Mouse (Mus musculus): ENCODE measurements at regions not wholly inside any gene's neighbourhood (a gene's known extent, or its start where the extent isn't known, plus 50 kb on each side); places are given as distances from the start of the nearest gene placed in this dataset.

DNA sequence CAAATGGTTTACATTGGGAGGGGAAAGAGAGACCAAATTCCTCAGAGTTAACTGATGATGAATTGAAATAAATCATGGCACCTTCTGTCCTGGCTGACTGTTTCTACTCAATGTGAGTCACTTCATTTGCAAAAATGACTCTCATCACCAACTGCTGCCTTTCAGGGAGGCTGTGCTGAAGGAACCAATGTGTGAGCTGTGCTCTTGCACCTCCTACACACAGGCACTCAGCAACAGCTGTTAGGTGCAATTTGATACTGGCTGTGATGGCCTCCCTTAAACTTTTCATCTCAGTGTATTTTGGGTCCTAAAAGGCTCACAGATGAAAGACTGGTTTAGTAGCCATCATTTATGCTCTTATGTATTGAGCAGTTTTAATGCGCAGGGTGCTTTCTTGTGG is 209.0 kb upstream of the Gm49339 start:
- Histone ChIP-seq H3K27ac (ENCODE audit: low read depth, low read length) (no peak overlapping the region), H3K4me1 (ENCODE audit: control insufficient read depth, insufficient read depth, low read length) (no peaks in the 10 kb centered on the region), H3K27me3 (ENCODE audit: control insufficient read depth, insufficient read depth, low read length) (no peaks in the 10 kb centered on the region)

GRCm38 (mm10) chr10:51278195-51278594 is 202.2 kb upstream of the Gm49339 start:
- H3K9me3 ChIP-seq (ENCODE audit: control insufficient read depth, low read length): no peaks in the 10 kb centered on the region
- 46% methylated on average over 2 of the region's 2 CpGs for WGBS
- H3K27me3 ChIP-seq (ENCODE audit: control insufficient read depth, insufficient read depth, low read length): no peaks in the 10 kb centered on the region
- H3K27ac ChIP-seq (ENCODE audit: low read depth, low read length): no peak overlapping the region
- H3K36me3 ChIP-seq (ENCODE audit: control insufficient read depth, insufficient read depth, low read length): no peaks in the 10 kb centered on the region
- no peak overlapping the region for H3K9ac ChIP-seq (ENCODE audit: low read depth, low read length)
- no peak overlapping the region for H3K4me3 ChIP-seq (ENCODE audit: low read length)
- no peaks in the 10 kb centered on the region for H3K4me1 ChIP-seq (ENCODE audit: control insufficient read depth, insufficient read depth, low read length)
- no peak for ATAC-seq (ENCODE audit: low FRiP score, low TSS enrichment)
- no peak overlapping the region for H3K4me2 ChIP-seq (replicated peaks; ENCODE audit: low read depth, low read length)

More for the DNA sequence above, 209.0 kb upstream of the Gm49339 start:
- WGBS: 73% methylated on average over 1 of the region's 1 CpGs
- Histone ChIP-seq H3K4me2 (replicated peaks; ENCODE audit: low read depth, low read length) (no peak overlapping the region), H3K9me3 (ENCODE audit: control insufficient read depth, low read length) (no peaks in the 10 kb centered on the region), H3K9ac (ENCODE audit: low read depth, low read length) (no peak overlapping the region), H3K4me3 (ENCODE audit: low read length) (no peak overlapping the region), H3K36me3 (ENCODE audit: control insufficient read depth, insufficient read depth, low read length) (no peaks in the 10 kb centered on the region)
- ATAC-seq (ENCODE audit: low FRiP score, low TSS enrichment): peak; percentile 89

- H3K4me3 ChIP-seq (ENCODE audit: low read length): no peak overlapping the region
- H3K27me3 ChIP-seq (ENCODE audit: control insufficient read depth, insufficient read depth, low read length): no peaks in the 10 kb centered on the region
- 86% methylated on average over 1 of the region's 1 CpGs for WGBS
- H3K4me2 ChIP-seq (replicated peaks; ENCODE audit: low read depth, low read length): no peak overlapping the region
- ATAC-seq (ENCODE audit: low FRiP score, low TSS enrichment): no peak
- no peak overlapping the region for H3K9ac ChIP-seq (ENCODE audit: low read depth, low read length)
- H3K9me3 ChIP-seq (ENCODE audit: control insufficient read depth, low read length): no peaks in the 10 kb centered on the region
- no peak overlapping the region for H3K27ac ChIP-seq (ENCODE audit: low read depth, low read length)
- no peaks in the 10 kb centered on the region for H3K4me1 ChIP-seq (ENCODE audit: control insufficient read depth, insufficient read depth, low read length)
- no peaks in the 10 kb centered on the region for H3K36me3 ChIP-seq (ENCODE audit: control insufficient read depth, insufficient read depth, low read length)
Observed at GRCm38 (mm10) chr10:51282451-51282850, 198.0 kb upstream of the Gm49339 start.

DNA sequence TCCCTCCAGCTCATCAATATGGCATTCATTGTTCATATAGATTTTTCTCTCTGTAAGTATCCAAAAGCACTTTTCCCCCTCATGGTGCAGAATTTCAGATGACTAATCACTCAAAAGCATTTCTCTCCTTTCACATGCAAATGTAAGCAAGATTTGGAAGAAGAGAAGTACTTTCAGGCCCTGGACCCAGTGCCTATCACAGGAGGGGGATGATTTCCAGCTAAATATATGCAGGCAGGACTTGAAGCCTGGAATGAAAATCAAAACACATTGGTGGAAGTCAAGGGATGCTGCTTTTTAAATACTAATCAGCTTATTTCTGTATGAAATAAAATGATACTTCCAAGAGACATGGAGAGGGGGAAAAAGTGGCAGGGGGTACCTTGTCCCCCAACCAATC is 195.9 kb upstream of the Gm49339 start:
- Histone ChIP-seq H3K36me3 (ENCODE audit: control insufficient read depth, insufficient read depth, low read length) (no peaks in the 10 kb centered on the region), H3K4me1 (ENCODE audit: control insufficient read depth, insufficient read depth, low read length) (no peaks in the 10 kb centered on the region), H3K9me3 (ENCODE audit: control insufficient read depth, low read length) (no peaks in the 10 kb centered on the region), H3K4me2 (replicated peaks; ENCODE audit: low read depth, low read length) (no peak overlapping the region), H3K9ac (ENCODE audit: low read depth, low read length) (no peak overlapping the region), H3K27me3 (ENCODE audit: control insufficient read depth, insufficient read depth, low read length) (no peaks in the 10 kb centered on the region), H3K27ac (ENCODE audit: low read depth, low read length) (no peak overlapping the region), H3K4me3 (ENCODE audit: low read length) (no peak overlapping the region)
- no peak for ATAC-seq (ENCODE audit: low FRiP score, low TSS enrichment)

DNA sequence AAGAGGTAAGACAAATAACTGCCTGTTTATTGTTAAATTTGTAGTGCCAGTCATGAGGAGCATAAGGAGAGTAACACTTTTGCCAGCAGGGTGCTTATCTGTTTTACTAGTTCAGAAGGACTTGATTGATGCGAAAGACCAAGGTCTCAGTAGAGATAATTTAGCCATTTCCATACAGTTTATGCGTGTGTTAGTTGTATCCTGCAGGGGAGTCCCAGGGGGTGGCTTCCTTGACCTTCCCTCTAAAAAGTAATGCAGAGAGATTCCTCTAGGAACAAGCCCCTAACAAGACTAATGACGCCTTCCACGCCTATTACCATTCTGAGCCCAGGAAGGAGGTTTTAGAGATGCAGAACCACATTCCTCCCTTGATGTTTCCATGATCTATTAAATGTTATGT is 192.6 kb upstream of the Gm49339 start:
- H3K27me3 ChIP-seq (ENCODE audit: control insufficient read depth, insufficient read depth, low read length): no peaks in the 10 kb centered on the region
- no peaks in the 10 kb centered on the region for H3K9me3 ChIP-seq (ENCODE audit: control insufficient read depth, low read length)
- no peak for ATAC-seq (ENCODE audit: low FRiP score, low TSS enrichment)
- H3K4me1 ChIP-seq (ENCODE audit: control insufficient read depth, insufficient read depth, low read length): no peaks in the 10 kb centered on the region
- H3K4me3 ChIP-seq (ENCODE audit: low read length): no peak overlapping the region
- 47% methylated on average over 4 of the region's 4 CpGs for WGBS
- no peak overlapping the region for H3K9ac ChIP-seq (ENCODE audit: low read depth, low read length)
- H3K36me3 ChIP-seq (ENCODE audit: control insufficient read depth, insufficient read depth, low read length): no peaks in the 10 kb centered on the region
- no peak overlapping the region for H3K27ac ChIP-seq (ENCODE audit: low read depth, low read length)
- H3K4me2 ChIP-seq (replicated peaks; ENCODE audit: low read depth, low read length): no peak overlapping the region

DNA sequence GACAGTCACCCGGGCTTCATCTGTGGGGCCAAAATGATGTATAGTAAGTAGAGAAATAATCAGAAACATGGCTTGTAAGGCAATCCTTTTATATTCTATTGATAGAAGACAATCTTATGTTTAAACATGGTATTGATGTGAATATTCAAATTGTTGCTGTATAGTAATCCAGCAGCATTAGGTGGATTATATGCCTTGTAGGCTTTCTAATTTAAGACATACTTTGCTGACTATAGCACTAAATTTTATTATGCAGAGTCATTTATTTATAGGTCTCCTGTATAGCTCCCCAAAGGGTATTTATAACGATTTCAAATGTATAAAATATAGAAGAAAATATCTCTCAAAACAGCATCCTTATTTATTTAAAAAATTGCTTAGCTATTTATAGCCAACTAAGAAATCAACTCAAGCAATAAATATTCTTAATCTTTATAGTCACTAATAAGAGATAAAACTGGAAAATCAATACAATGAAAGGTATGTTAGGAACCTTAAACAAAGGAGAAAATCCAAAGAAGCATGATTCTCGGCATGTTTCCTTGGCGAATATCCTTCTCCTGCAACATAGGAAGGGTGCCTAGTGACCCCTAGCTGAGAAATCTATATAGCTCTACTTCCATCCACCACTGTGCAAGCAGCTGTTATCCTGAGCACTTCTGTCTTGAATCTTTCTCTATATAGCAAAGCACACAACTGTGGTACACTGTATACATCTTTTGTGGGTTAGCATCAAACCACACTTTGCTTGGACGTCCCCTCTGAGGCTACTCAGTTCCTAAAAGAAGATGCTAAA is 188.8 kb upstream of the Gm49339 start:
- no peaks in the 10 kb centered on the region for H3K9me3 ChIP-seq (ENCODE audit: control insufficient read depth, low read length)
- no peaks in the 10 kb centered on the region for H3K4me1 ChIP-seq (ENCODE audit: control insufficient read depth, insufficient read depth, low read length)
- WGBS: 54% methylated on average over 5 of the region's 5 CpGs
- ATAC-seq (ENCODE audit: low FRiP score, low TSS enrichment): no peak
- H3K27me3 ChIP-seq (ENCODE audit: control insufficient read depth, insufficient read depth, low read length): no peaks in the 10 kb centered on the region
- no peak overlapping the region for H3K4me3 ChIP-seq (ENCODE audit: low read length)
- no peaks in the 10 kb centered on the region for H3K36me3 ChIP-seq (ENCODE audit: control insufficient read depth, insufficient read depth, low read length)
- no peak overlapping the region for H3K4me2 ChIP-seq (replicated peaks; ENCODE audit: low read depth, low read length)
- H3K27ac ChIP-seq (ENCODE audit: low read depth, low read length): no peak overlapping the region
- H3K9ac ChIP-seq (ENCODE audit: low read depth, low read length): no peak overlapping the region

DNA sequence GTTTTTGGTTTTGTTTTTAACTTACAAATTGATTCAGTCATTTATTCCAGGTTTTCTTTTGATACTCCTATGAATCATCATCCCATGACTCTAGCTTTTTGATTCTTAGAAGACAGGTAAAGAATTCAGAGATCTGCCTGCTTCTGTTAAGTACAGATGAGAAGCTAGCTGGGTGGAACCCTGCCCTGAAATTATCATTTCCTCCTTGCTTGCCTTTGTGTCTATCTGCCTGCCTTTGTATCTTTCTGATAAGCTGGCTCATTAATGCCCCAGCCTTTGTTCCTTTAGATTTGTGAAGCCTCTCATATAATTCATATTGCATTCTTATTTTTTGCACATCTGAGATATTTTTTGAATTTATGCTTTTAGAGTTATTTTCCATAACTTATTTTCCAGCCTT is 167.6 kb upstream of the Gm49339 start:
- H3K9ac ChIP-seq (ENCODE audit: low read depth, low read length): no peak overlapping the region
- no peaks in the 10 kb centered on the region for H3K27me3 ChIP-seq (ENCODE audit: control insufficient read depth, insufficient read depth, low read length)
- ATAC-seq (ENCODE audit: low FRiP score, low TSS enrichment): no peak
- no peak overlapping the region for H3K4me2 ChIP-seq (replicated peaks; ENCODE audit: low read depth, low read length)
- H3K36me3 ChIP-seq (ENCODE audit: control insufficient read depth, insufficient read depth, low read length): no peaks in the 10 kb centered on the region
- no peaks in the 10 kb centered on the region for H3K4me1 ChIP-seq (ENCODE audit: control insufficient read depth, insufficient read depth, low read length)
- H3K9me3 ChIP-seq (ENCODE audit: control insufficient read depth, low read length): no peaks in the 10 kb centered on the region
- no peak overlapping the region for H3K27ac ChIP-seq (ENCODE audit: low read depth, low read length)
- H3K4me3 ChIP-seq (ENCODE audit: low read length): no peak overlapping the region

DNA sequence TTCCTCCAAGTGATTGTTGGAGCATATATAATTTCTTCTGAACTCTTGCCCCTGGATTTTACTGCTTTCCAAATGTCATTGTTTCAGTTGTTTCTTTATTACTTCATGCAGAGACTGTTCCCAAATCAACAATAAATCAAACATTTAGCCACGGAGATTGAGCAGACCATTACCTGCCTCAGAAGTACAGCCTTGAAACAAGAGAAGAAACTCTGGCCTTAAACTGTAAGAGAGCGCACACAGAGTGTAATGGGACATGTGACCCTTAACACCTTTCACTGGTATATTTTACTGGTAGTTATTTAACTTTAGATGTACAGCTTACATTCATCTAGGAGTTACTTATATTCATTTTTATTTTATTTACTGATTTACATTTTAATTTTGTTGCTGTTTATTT is 160.2 kb upstream of the Gm49339 start:
- Histone ChIP-seq H3K9ac (ENCODE audit: low read depth, low read length) (no peak overlapping the region), H3K27me3 (ENCODE audit: control insufficient read depth, insufficient read depth, low read length) (no peaks in the 10 kb centered on the region), H3K4me1 (ENCODE audit: control insufficient read depth, insufficient read depth, low read length) (no peaks in the 10 kb centered on the region), H3K27ac (ENCODE audit: low read depth, low read length) (no peak overlapping the region), H3K4me3 (ENCODE audit: low read length) (no peak overlapping the region), H3K4me2 (replicated peaks; ENCODE audit: low read depth, low read length) (no peak overlapping the region), H3K9me3 (ENCODE audit: control insufficient read depth, low read length) (no peaks in the 10 kb centered on the region), H3K36me3 (ENCODE audit: control insufficient read depth, insufficient read depth, low read length) (no peaks in the 10 kb centered on the region)
- WGBS: 13% methylated on average over 2 of the region's 2 CpGs
- peak; percentile 32; the same call in 1 of the 2 replicates for ATAC-seq (ENCODE audit: low FRiP score, low TSS enrichment)

- H3K36me3 ChIP-seq (ENCODE audit: control insufficient read depth, insufficient read depth, low read length): no peaks in the 10 kb centered on the region
- no peak overlapping the region for H3K4me3 ChIP-seq (ENCODE audit: low read length)
- no peak overlapping the region for H3K27ac ChIP-seq (ENCODE audit: low read depth, low read length)
- H3K27me3 ChIP-seq (ENCODE audit: control insufficient read depth, insufficient read depth, low read length): no peaks in the 10 kb centered on the region
- no peaks in the 10 kb centered on the region for H3K4me1 ChIP-seq (ENCODE audit: control insufficient read depth, insufficient read depth, low read length)
- H3K4me2 ChIP-seq (replicated peaks; ENCODE audit: low read depth, low read length): no peak overlapping the region
- no peak overlapping the region for H3K9ac ChIP-seq (ENCODE audit: low read depth, low read length)
- WGBS: 70% methylated on average over 4 of the region's 4 CpGs
- ATAC-seq (ENCODE audit: low FRiP score, low TSS enrichment): no peak
- no peaks in the 10 kb centered on the region for H3K9me3 ChIP-seq (ENCODE audit: control insufficient read depth, low read length)
Observed at GRCm38 (mm10) chr10:51328772-51329171, 151.6 kb upstream of the Gm49339 start.
